Mouse (Mus musculus) embryonic stem cell, embryonic (primary cell): ENCODE results near the gene Cyp2b19.

Experiments
- CTCF ChIA-PET, 4 experiments: fragments of 300-600 bp in 2 of 4; fragments of 350-600 bp in 2 of 4; sonication (Branson Sonifier 250); formaldehyde crosslinking; loops; one replicate each; lab custom pipeline; 2022; ENCODE audit warnings: inconsistent platforms in 2 of 4; lab: Charles Lee
- POLR2A ChIA-PET, 4 experiments: fragments of 300-600 bp in 2 of 4; fragments of 350-600 bp in 2 of 4; sonication (Branson Sonifier 250); formaldehyde crosslinking; loops; one replicate each; lab custom pipeline; 2022; ENCODE audit warnings: antibody characterized with exemption in 4 of 4, inconsistent platforms in 1 of 4; lab: Charles Lee

Gene Cyp2b19

GRCm38 (mm10) chr7:26789984-26790383 lies 33.0 kb downstream of the Cyp2b19 start:
- CTCF ChIA-PET: interaction anchor here in 2 of 4 experiments (0.6 to 1.3 kb wide), 3 partner anchors 23 to 1342 kb away, joined by 3 to 7 read pairs (median 4); no protein-coding TSS in a partner anchor
- POLR2A ChIA-PET: interaction anchor here in 2 of 4 experiments (1.4 to 1.6 kb wide), 2 partner anchors 8 to 377 kb away, joined by 3 to 7 read pairs; partner anchors contain the start of gene Egln2 (in 1 of the 2)

- POLR2A ChIA-PET: no interaction called here
Observed at GRCm38 (mm10) chr7:26800104-26800503, 43.2 kb downstream of the Cyp2b19 start.

GRCm38 (mm10) chr7:26800996-26801395 lies 44.1 kb downstream of the Cyp2b19 start:
- CTCF ChIA-PET: no interaction called here
- POLR2A ChIA-PET: interaction anchor here in 1 of 4 experiments (0.6 kb wide), 1 partner anchor 1984 kb away, joined by 8 read pairs; no protein-coding TSS in a partner anchor

More at GRCm38 (mm10) chr7:26800104-26800503, 43.2 kb downstream of the Cyp2b19 start:
- CTCF ChIA-PET: no interaction called here

- ChIA-PET CTCF (no interaction called here), POLR2A (no interaction called here)
Observed at GRCm38 (mm10) chr7:26808592-26808991, 51.6 kb downstream of the Cyp2b19 start, which contains the start of gene Cyp2g1. Gene Cyp2g1 (plus strand): TSS chr7:26808892.
